Mouse (Mus musculus) forebrain, embryonic 13.5 days (tissue): ENCODE measurements around the gene Os9. TPM values are rescaled to one million over a fixed set of nuclear protein-coding genes. Genes with fewer than 3 reads are reported as not detected.

Experiments
- ATAC-seq: fragments of 200-750 bp; cut with Nextera tagmentation; 2 replicates; pipeline ENCODE4 v1.8.0; 2017
- H3K27ac ChIP-seq: fragments of 300-500 bp; sonication (generic); 2 replicates; pipeline ENCODE4 v1.5.1; 2015; ENCODE audit warnings: inconsistent platforms, mild to moderate bottlenecking, moderate library complexity
- H3K27me3 ChIP-seq: fragments of 300-500 bp; sonication (generic); 2 replicates; pipeline ENCODE4 v1.6.1; 2015; ENCODE audit warnings: mild to moderate bottlenecking, inconsistent platforms
- H3K36me3 ChIP-seq: fragments of 300-500 bp; sonication (generic); 2 replicates; pipeline ENCODE4 v1.6.1; 2015; ENCODE audit warnings: mild to moderate bottlenecking, inconsistent platforms; ENCODE audit not compliant: poor library complexity, severe bottlenecking
- H3K4me1 ChIP-seq: fragments of 300-500 bp; sonication (generic); 2 replicates; pipeline ENCODE4 v1.6.1; 2015; ENCODE audit warnings: inconsistent platforms
- H3K4me2 ChIP-seq: fragments of 300-500 bp; sonication (generic); 2 replicates; pipeline ENCODE4 v1.6.1; 2015; ENCODE audit warnings: inconsistent platforms, mild to moderate bottlenecking, moderate library complexity
- H3K4me3 ChIP-seq: fragments of 300-500 bp; sonication (generic); 2 replicates; pipeline ENCODE4 v1.5.1; 2015; ENCODE audit warnings: mild to moderate bottlenecking, inconsistent platforms
- H3K9ac ChIP-seq: fragments of 300-500 bp; sonication (generic); 2 replicates; pipeline ENCODE4 v1.6.1; 2015; ENCODE audit warnings: mild to moderate bottlenecking, inconsistent platforms
- H3K9me3 ChIP-seq: fragments of 300-500 bp; sonication (generic); replicated peaks from 2 replicates; pipeline ENCODE4 v1.6.1; 2016; ENCODE audit warnings: inconsistent platforms
- WGBS: fragments of 180-500 bp; shearing (Covaris S2); methylation state at CpG from one replicate; pipeline ENCODE4 v1.1.7; 2015; 5-methylcytosine and 5-hydroxymethylcytosine counted together
- polyA plus RNA-seq: library from polyadenylated mRNA; unstranded; fragments of >200 nt; fragmentation: Nextera tagmentation; extraction: Ambion mirVana; gene quantifications from 2 replicates; pipeline ENCODE4 v1.2.1, GENCODE M21; 2015

Gene Os9
- polyA plus RNA-seq, 1 experiment from 2014 or later, result 94.8 TPM

GRCm38 (mm10) chr10:127085633-127086032, 35.3 kb downstream of the Os9 start:
- ATAC-seq, result no peak
- Histone ChIP-seq H3K9me3 (no peaks in the 10 kb centered on the region), H3K27me3 (peaks cover 71% of the 10 kb centered on the region), H3K4me3 (no peak overlapping the region), H3K27ac (no peak overlapping the region), H3K4me2 (no peak overlapping the region), H3K9ac (no peak overlapping the region), H3K36me3 (peaks cover 18% of the 10 kb centered on the region), H3K4me1 (peaks cover 28% of the 10 kb centered on the region)
- WGBS, result 70% methylated on average over 6 of the region's 6 CpGs

DNA sequence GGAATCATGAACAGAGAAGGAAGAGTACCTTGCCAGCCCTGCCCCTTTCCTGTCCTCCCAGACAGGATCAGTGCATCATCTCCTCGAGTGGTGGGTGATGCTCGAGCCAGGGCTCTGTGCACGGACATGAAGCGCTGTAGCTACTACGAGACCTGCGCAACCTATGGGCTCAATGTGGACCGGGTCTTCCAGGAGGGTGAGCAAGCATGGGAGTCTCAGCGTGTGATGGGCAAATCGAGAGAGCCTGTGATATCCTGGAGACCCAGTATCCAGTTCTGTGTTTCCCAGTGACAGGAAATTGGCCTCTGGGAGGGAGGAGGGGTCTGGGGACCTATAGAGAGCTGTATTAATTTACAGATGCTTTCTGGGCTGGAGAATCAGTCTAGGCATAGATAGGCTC, 35.9 kb downstream of the Os9 start:
- peaks cover 29% of the 10 kb centered on the region for H3K4me1 ChIP-seq
- H3K9ac ChIP-seq, result no peak overlapping the region
- peaks cover 18% of the 10 kb centered on the region for H3K36me3 ChIP-seq
- WGBS, result 88% methylated on average over 9 of the region's 9 CpGs
- peaks cover 71% of the 10 kb centered on the region for H3K27me3 ChIP-seq
- no peak overlapping the region for H3K4me3 ChIP-seq
- no peak for ATAC-seq
- H3K27ac ChIP-seq, result no peak overlapping the region
- no peaks in the 10 kb centered on the region for H3K9me3 ChIP-seq
- H3K4me2 ChIP-seq, result no peak overlapping the region

GRCm38 (mm10) chr10:127083915-127084306, 37.0 kb downstream of the Os9 start:
- Histone ChIP-seq H3K4me1 (peaks cover 35% of the 10 kb centered on the region), H3K36me3 (peaks cover 18% of the 10 kb centered on the region)

GRCm38 (mm10) chr10:127083292-127083914, 37.5 kb downstream of the Os9 start:
- Histone ChIP-seq H3K9ac (no peak overlapping the region), H3K36me3 (peaks cover 18% of the 10 kb centered on the region), H3K27me3 (peaks cover 64% of the 10 kb centered on the region), H3K27ac (no peak overlapping the region), H3K4me3 (no peak overlapping the region), H3K4me1 (peaks cover 36% of the 10 kb centered on the region), H3K9me3 (no peaks in the 10 kb centered on the region), H3K4me2 (no peak overlapping the region)
- ATAC-seq, result no peak
- WGBS, result 33% methylated on average over 8 of the region's 8 CpGs

More at GRCm38 (mm10) chr10:127083915-127084306, 37.0 kb downstream of the Os9 start:
- Histone ChIP-seq H3K4me3 (no peak overlapping the region), H3K9me3 (no peaks in the 10 kb centered on the region), H3K9ac (no peak overlapping the region), H3K27me3 (peaks cover 68% of the 10 kb centered on the region), H3K4me2 (no peak overlapping the region), H3K27ac (no peak overlapping the region)
- WGBS, result 65% methylated on average over 5 of the region's 5 CpGs
- ATAC-seq, result no peak

DNA sequence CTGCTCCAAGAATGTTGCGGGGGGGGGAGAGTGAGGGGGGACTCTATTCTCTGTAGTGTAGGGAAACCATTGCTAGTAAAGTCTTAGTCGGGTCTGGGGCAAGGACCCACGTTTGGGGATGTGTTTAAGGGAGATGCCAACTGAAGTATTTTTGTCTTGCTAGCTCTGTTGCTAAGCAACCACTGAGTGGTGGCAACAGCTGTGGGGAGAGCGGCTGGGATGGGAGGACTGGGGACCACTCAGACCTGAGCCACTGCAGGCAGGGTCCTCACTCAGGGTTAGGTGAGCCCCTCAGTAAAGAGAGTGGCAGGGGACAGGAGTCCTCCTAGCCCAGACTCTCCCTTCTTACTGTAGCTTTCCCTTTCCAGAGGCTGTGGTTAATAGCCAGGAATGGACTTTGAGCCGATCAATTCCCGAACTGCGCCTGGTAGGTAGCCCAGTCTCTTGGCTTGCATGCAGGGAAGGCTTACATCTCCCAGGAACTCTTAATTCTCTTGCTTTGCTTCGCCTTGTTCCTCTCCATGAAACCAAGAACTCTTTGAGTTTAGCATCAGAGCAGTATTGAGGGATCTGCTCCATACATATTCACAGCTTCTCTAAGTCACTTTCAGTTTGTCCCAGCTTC, 38.8 kb downstream of the Os9 start:
- no peaks in the 10 kb centered on the region for H3K9me3 ChIP-seq
- peak; percentile 16; the same call in 1 of the 2 replicates for ATAC-seq
- H3K4me1 ChIP-seq, result peaks cover 46% of the 10 kb centered on the region
- H3K4me2 ChIP-seq, result peak overlapping the region; percentile 99
- H3K9ac ChIP-seq, result peak overlapping the region; percentile 81
- WGBS, result 30% methylated on average over 8 of the region's 8 CpGs
- H3K27me3 ChIP-seq, result peaks cover 61% of the 10 kb centered on the region
- H3K27ac ChIP-seq, result no peak overlapping the region
- peaks cover 10% of the 10 kb centered on the region; the same call in 1 of the 2 replicates for H3K36me3 ChIP-seq
- H3K4me3 ChIP-seq, result peak overlapping the region; percentile 67

DNA sequence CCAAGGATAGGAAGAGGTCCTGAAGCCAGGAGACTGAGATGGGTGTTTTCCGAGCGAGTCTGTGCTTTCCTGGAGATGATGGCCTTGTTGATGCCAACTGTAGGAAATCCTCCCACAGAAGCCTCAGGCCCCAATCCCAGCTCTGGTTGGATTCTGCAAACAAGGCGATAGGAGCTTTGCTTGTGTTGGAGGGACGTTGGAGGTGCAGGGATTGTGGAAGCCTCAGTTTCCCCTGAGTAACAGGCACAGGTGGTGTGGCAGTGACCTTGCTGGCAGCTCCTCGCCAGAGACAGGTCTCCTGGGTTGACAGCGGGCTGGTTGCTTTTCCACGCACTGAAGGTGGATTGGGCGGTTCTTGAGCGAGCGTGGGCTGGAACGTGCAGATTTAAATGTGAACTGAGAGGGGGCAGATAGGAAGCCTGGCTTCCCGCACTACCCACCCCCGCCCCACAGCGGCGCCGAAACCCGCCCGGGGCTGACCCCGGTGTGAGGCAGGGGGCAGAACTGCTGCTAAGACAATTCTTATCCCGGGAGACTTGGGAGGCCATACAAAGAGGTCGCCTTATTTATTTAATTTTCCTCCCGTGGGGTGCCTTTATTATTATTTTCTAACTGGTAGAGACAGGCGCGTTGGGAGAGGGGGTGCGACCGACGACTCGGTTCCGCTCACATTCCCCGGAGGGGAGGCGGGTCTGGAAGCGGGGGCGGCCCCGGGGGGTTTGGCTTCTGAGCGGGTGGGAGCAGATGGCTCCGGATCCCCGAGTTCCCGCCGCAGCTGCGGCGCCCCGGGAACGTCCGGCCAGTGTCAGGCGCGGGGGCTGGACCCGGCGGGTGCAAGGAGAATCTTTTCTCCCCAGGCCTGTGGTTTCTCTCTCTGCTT, 39.8 kb downstream of the Os9 start:
- Histone ChIP-seq H3K27ac (no peak overlapping the region), H3K4me3 (peak overlapping the region; percentile 67), H3K27me3 (peaks cover 62% of the 10 kb centered on the region), H3K36me3 (peaks cover 6% of the 10 kb centered on the region; the same call in 1 of the 2 replicates), H3K9me3 (no peaks in the 10 kb centered on the region), H3K4me1 (peaks cover 46% of the 10 kb centered on the region), H3K9ac (peak overlapping the region; percentile 81), H3K4me2 (peak overlapping the region; percentile 99)
- WGBS, result 4% methylated on average over 48 of the region's 48 CpGs
- no peak for ATAC-seq

- H3K9me3 ChIP-seq, result no peaks in the 10 kb centered on the region
- H3K36me3 ChIP-seq, result peaks cover 4% of the 10 kb centered on the region; the same call in 1 of the 2 replicates
- H3K27ac ChIP-seq, result no peak overlapping the region; the same call in 1 of the 2 replicates
- peaks cover 58% of the 10 kb centered on the region for H3K27me3 ChIP-seq
- peaks cover 46% of the 10 kb centered on the region for H3K4me1 ChIP-seq
- H3K9ac ChIP-seq, result peak overlapping the region; percentile 81
- peak overlapping the region; percentile 99 for H3K4me2 ChIP-seq
- 0 out of 2 replicates have a peak, but pooled peaks have one; percentile 0 for ATAC-seq
- WGBS, result 2% methylated on average over 69 of the region's 70 CpGs
- peak overlapping the region; percentile 67 for H3K4me3 ChIP-seq
These were observed 41.1 kb downstream of the Os9 start for GRCm38 (mm10) chr10:127079665-127080391.

DNA sequence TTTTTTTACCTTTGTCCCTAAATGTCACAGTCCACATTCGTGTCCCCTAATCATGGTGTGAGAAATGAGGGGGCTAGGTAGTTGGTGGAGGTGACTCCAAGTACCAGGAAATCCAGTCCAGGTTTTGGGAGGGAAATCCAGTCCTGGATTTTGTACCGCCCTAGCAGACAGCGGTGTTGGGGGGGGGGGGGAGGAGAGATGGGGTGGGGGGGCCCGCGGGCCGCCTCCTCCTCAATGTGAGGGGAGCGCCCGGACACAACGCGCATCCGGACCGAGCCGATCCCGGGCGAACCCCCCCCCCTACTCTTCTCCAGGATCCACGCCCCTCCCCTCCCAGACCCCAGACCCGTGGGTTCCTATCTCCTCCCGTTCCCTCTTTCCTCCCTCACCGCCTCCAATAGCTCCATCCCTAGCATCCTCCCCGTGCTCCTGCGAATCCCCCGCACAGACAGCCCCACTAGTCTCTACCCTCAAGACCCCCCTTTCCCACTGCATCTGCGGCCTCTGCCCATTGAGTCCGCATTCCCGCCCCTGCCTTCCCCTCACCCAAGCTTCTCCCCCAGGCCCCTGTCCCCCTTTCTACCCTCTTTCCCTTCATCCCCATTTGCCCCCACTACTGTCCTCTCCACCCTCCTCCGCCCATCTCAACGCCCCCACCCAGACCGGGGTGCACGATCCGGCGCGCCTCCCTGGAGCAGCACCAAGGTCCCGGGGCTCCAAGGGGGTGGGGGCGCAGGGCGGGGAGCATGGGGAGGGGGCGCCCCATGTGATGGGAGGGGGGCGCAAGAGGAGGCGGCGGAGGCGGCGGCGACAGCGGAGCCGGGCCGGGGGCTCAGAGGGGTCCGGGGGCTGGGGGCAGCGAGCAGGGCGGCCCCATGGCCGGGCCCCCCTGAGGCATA, 42.0 kb downstream of the Os9 start:
- peak overlapping the region; percentile 99 for H3K4me2 ChIP-seq
- H3K36me3 ChIP-seq, result no peaks in the 10 kb centered on the region
- ATAC-seq, result peak; percentile 73
- H3K9me3 ChIP-seq, result no peaks in the 10 kb centered on the region
- peak overlapping the region; percentile 67 for H3K4me3 ChIP-seq
- H3K27ac ChIP-seq, result peak overlapping the region; percentile 78
- WGBS, result under 1% methylated on average over 38 of the region's 49 CpGs
- peaks cover 46% of the 10 kb centered on the region for H3K4me1 ChIP-seq
- H3K27me3 ChIP-seq, result peaks cover 54% of the 10 kb centered on the region
- H3K9ac ChIP-seq, result peak overlapping the region; percentile 81

DNA sequence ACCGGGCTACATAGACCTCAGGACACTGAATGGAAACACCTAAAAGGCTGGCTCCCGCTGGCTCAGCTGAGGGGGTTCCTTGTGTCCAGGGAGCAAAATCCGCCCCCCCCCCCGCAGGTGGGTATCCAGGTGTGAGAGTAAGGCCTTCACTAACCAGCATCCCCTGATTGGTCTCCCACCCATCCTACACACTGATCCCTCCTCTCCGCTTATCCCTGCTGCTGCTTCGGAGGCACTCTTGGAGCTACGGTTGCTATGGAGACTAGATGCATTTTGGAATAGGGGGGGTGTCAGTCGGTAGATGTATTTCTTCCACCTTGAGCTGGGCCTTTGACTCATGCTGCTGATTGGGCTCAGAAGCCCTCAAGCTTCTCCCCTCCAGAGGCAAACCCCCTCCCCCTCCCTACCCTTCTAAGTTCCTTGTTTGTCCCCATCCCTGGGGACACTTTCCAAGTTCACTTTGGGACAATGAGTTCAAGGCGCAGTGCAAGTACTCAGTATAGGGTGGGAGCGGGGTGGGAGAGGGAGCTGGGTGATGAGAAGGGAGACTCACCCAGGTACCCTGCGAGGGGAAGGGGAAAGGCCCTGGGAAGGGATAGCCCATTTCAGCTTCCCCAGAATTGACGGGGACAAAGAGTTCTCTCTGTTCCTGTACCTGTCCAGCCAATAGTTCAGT, 42.8 kb downstream of the Os9 start:
- WGBS, result under 1% methylated on average over 12 of the region's 12 CpGs
- no peaks in the 10 kb centered on the region for H3K36me3 ChIP-seq
- peak overlapping the region; percentile 81 for H3K9ac ChIP-seq
- H3K27me3 ChIP-seq, result peaks cover 49% of the 10 kb centered on the region
- H3K27ac ChIP-seq, result peak overlapping the region; percentile 78
- peak overlapping the region; percentile 99 for H3K4me2 ChIP-seq
- H3K4me1 ChIP-seq, result peaks cover 46% of the 10 kb centered on the region
- no peaks in the 10 kb centered on the region for H3K9me3 ChIP-seq
- H3K4me3 ChIP-seq, result peak overlapping the region; percentile 67
- peak; percentile 54 for ATAC-seq

DNA sequence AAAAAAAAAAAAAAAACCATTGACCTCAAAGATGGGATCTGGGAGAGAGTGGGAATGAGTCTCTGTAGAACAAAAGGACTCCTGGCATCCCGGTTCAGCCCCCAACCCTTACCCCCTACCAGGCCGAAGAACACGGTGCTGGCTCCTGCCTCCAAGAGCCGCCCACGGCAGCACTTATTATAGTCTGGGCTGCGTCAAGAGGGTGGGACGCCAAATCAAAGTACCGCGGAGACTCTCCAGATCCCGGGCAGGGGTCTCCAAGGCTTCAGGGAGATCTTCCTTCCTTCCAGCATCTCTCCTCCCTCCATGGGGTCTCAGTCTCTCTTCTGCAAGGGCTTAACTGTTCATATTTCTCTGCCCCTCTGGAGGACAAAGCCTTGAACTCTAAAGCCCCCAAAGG, 43.4 kb downstream of the Os9 start:
- peak overlapping the region; percentile 67 for H3K4me3 ChIP-seq
- no peak for ATAC-seq
- WGBS, result 2% methylated on average over 10 of the region's 10 CpGs
- H3K4me2 ChIP-seq, result peak overlapping the region; percentile 99
- no peaks in the 10 kb centered on the region for H3K9me3 ChIP-seq
- H3K36me3 ChIP-seq, result no peaks in the 10 kb centered on the region
- H3K9ac ChIP-seq, result peak overlapping the region; percentile 55
- peaks cover 43% of the 10 kb centered on the region for H3K27me3 ChIP-seq
- H3K4me1 ChIP-seq, result peaks cover 42% of the 10 kb centered on the region
- H3K27ac ChIP-seq, result peak overlapping the region; percentile 59
